In genomic region chr10:118675816-118676465, GRCm38 (mm10) we compare ENCODE assay signal across 9 mouse cellular contexts.
DNase-seq lines count a peak whose midpoint lies in the region; ATAC-seq lines count a peak whose summit lies in the region.
"Had no signal": no experiment of that assay in that cellular context is flagged by ENCODE, and none has a peak within 500 bp of the region (broad histone marks: within the 10 kb centered on the region; RNA-seq: fewer than 3 reads in every experiment).

No protein-coding gene starts in this region.

- H3K4me2 ChIP-seq in lung, embryonic 16.5 days (ENCODE audit: low read depth, low read length), result peak overlapping the region; percentile 19; the same call in 1 of the 2 replicates
- H3K4me2 ChIP-seq in intestine, embryonic 15.5 days (replicated peaks), result peak overlapping the region; percentile 38

- H3K4me3 ChIP-seq in lung, embryonic 16.5 days (ENCODE audit: low read length), result no peak overlapping the region
- H3K4me3 ChIP-seq in intestine, embryonic 15.5 days (replicated peaks), result no peak overlapping the region
- H3K4me3 ChIP-seq: erythroblast, embryonic 14.5 days had no signal

- H3K36me3 ChIP-seq in lung, embryonic 16.5 days (ENCODE audit: control insufficient read depth, insufficient read depth, low read length), result no peaks in the 10 kb centered on the region
- no peaks in the 10 kb centered on the region for H3K36me3 ChIP-seq in intestine, embryonic 15.5 days

- no peak overlapping the region for H3K9ac ChIP-seq in lung, embryonic 16.5 days (ENCODE audit: low read length)
- H3K9ac ChIP-seq in intestine, embryonic 15.5 days, result no peak overlapping the region

- H3K27ac ChIP-seq in lung, embryonic 16.5 days (ENCODE audit: low read length), result no peak overlapping the region
- no peak overlapping the region for H3K27ac ChIP-seq in intestine, embryonic 15.5 days

- no peaks in the 10 kb centered on the region for H3K27me3 ChIP-seq in lung, embryonic 16.5 days (ENCODE audit: control insufficient read depth, insufficient read depth, low read depth, low read length)
- H3K27me3 ChIP-seq in intestine, embryonic 15.5 days (replicated peaks), result no peaks in the 10 kb centered on the region

- H3K4me1 ChIP-seq in lung, embryonic 16.5 days (replicated peaks; ENCODE audit: control insufficient read depth, insufficient read depth, low read length), result no peaks in the 10 kb centered on the region
- no peaks in the 10 kb centered on the region for H3K4me1 ChIP-seq in intestine, embryonic 15.5 days (replicated peaks)

- peaks cover 6% of the 10 kb centered on the region; the same call in 1 of the 2 replicates for H3K9me3 ChIP-seq in lung, embryonic 16.5 days (ENCODE audit: control insufficient read depth, low read length)
- no peaks in the 10 kb centered on the region for H3K9me3 ChIP-seq in intestine, embryonic 15.5 days

- no peak for DNase-seq in lung, adult 18-20 months
- DNase-seq in gastrocnemius, postnatal 14 days, result peak; percentile 60
- DNase-seq in mesoderm, embryonic 11.5 days (ENCODE audit: low read depth, low spot score), result peak; percentile 65
- DNase-seq in urinary bladder, adult 18-20 months (ENCODE audit: low spot score in 2 of 2), result no peak
- no peak for DNase-seq in frontal cortex, postnatal 36 days (ENCODE audit: low spot score in 2 of 2)
- no peak for DNase-seq in T-cell, adult 2 months (ENCODE audit: low spot score)

- intact Hi-C loops in gastrocnemius, postnatal 14 days (cut with DNase I; ENCODE audit: low total_unique reads), result no loop called here

- 28% methylated on average over 18 of the region's 18 CpGs for WGBS in lung, embryonic 16.5 days
- WGBS in intestine, embryonic 15.5 days, result 48% methylated on average over 18 of the region's 18 CpGs

- ATAC-seq in lung, embryonic 16.5 days (ENCODE audit: low read depth), result no peak
- ATAC-seq in intestine, embryonic 15.5 days, result peak; percentile 89

Comparison
In these comparisons a context has a peak if more than half of its experiments do, and no peak if none do; other contexts are left out.
1. DNase-seq: peak in gastrocnemius, postnatal 14 days (single experiment) and mesoderm, embryonic 11.5 days (single experiment); none in lung, adult 18-20 months (0 of 2), urinary bladder, adult 18-20 months (0 of 2), frontal cortex, postnatal 36 days (0 of 2) and T-cell, adult 2 months (single experiment).